Mouse (Mus musculus): ENCODE measurements around the gene Bcl2. TPM values are rescaled to one million over a fixed set of nuclear protein-coding genes. Genes with fewer than 3 reads are reported as not detected.

Bcl2 gene
- total RNA-seq, 2 experiments from 2014 or later = 10.9 to 11.4 TPM

- DNase-seq (ENCODE audit: low spot score in 2 of 2) = no peak
Observed at GRCm38 (mm10) chr1:106715111-106716083, 1.3 kb upstream of the Bcl2 start.

- DNase-seq (ENCODE audit: low spot score in 2 of 2) = no peak
Observed at GRCm38 (mm10) chr1:106714530-106714981, 482 bp upstream of the Bcl2 start.

- DNase-seq (ENCODE audit: low spot score in 2 of 2) = peak; percentile 46 to 66
Observed at GRCm38 (mm10) chr1:106712330-106712729, 1.7 kb downstream of the Bcl2 start.

DNA sequence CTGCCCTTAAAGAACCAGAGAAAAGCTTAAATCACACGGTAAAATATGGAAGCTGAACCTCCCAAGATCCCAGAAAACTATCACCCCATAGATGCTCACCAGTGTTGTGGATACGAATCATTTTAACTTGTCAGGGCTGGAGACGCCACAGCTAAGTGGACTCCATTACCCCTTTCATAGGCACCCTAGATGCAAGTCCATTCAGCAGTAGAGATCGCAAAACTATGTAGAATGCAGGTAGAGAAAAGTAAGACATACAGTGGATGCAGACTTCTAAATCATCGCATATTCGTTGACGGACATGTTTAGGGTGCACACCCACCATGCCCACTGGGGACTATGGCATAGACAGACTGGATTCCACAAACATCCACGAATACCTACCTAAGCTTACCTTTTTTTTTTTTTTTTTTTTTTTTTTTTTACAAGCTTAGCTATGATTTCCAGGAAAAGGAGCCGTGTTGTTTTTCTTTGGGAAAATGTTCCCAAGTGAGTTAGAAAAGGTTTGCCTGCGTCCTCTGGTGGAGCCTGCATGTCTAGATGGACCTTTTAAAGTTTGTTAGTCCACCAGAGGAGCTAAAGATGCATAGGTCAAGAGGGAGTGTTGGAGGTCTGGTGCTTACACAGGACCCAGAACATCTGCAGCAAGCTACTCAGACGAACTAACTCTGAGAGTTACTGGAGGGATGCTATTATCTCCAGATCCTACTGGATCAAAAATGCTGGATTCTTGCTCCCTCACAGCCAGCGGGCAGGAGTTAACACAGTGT lies 2.5 kb downstream of the Bcl2 start:
- DNase-seq (ENCODE audit: low spot score in 2 of 2) = no peak

DNA sequence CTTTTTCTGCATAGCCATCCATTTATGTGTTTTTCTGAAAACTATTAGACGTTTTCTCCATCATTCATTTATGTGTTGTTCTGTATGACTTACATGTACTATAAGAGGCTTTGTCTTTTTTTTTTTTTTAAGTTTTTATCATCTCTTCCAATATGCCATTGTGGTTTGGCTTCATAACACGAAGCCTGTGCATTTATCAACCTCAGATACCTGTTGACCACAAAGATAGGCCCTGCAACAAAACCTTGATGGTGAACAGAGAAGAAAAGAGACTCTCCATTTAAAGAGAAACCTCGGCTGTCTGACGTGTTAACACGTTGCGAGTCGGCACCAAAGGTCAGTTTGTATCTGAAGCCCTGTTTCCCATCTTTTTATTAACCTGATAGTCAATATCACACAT lies 3.9 kb downstream of the Bcl2 start:
- no peak for DNase-seq (ENCODE audit: low spot score in 2 of 2)

DNA sequence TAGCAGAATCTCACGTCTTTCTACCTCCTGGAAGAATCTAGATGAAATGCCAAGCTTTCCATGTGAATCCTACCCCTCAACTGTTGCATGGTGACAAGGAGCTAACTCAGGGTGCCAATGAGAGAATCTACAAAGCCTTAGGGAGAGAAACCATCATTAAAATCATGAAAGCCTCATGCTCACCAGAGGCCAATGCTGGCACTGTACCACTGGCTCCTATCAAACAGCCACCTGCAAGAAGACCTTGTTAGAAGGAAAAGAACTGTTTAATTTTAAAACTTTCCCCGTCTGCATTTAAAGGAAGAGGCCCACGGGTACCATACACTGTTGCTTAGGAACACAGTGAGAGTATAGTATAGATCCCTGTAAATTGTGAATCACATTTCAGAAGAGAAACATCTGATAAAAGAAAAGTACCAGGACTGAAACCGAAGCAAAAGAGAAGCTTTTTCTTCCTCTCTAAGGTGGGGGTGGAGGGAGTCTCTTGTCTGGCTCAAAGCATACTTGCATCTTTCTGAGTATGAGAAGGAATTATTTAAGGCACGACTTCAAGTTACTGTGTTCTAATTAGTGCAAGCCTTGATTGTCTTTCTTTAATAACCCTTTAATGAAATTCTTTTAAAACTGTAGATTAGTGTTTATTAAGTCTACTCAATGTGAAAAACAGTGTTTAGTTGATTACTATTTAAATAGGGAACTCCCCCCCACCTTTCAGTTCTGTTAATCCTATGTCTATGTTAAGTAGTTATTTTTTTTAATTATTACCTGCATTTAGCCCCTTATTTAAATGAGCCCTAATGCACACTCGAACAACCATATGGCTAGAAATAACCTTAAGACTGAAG lies 6.8 kb downstream of the Bcl2 start:
- no peak for DNase-seq (ENCODE audit: low spot score in 2 of 2)

DNA sequence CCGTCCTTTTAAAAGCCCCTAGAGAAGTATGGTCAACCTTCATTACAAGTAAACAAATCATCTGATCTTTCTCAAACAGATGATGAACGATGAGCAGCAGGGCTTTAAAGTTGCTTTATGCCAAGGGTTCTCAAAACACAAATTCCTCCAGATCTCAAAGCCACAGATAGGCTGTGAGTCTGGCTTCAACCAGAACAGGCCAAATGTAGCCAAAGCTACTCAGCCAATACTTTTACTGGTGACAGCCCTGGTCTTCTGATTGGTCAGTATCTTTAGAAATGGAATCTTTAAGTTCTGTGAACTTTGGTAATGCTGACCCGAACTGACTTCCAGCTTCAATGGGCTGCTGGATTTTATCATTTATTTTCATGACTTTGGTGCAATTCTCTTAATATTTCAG lies 10.9 kb downstream of the Bcl2 start:
- no peak for DNase-seq (ENCODE audit: low spot score in 2 of 2)

DNA sequence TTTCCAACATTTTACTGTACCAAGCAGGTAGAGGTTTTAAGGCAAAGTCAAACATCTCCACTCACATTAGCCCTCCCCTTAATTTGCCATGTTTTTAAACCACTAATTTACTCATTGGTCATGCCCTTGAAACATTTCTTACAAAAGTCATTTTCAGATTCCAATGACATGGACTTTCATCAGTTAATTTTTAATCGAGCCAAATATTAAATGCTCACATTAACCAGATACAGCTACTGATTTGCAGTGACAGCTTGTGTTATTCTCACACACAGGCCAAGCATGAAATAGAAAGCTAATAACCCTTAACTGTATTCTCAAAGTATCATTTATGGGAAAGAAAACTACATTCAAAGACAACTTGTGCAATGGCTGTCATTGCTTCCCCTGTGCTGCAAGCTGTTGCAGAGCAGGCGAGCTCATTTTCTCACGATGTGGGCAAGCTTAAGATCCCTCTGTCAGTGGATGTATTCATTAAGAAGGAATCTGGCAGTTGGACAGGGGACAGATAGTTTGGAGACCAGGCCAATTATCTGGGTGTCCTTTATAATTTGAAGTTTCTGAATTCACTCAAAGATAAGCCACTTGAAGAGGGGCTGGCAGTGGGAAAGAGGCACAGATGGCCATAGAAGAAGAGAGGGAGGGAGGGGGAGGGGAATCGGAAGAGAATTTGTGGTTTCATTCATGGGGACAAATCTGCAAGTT lies 11.5 kb downstream of the Bcl2 start:
- no peak for DNase-seq (ENCODE audit: low spot score in 2 of 2)

DNA sequence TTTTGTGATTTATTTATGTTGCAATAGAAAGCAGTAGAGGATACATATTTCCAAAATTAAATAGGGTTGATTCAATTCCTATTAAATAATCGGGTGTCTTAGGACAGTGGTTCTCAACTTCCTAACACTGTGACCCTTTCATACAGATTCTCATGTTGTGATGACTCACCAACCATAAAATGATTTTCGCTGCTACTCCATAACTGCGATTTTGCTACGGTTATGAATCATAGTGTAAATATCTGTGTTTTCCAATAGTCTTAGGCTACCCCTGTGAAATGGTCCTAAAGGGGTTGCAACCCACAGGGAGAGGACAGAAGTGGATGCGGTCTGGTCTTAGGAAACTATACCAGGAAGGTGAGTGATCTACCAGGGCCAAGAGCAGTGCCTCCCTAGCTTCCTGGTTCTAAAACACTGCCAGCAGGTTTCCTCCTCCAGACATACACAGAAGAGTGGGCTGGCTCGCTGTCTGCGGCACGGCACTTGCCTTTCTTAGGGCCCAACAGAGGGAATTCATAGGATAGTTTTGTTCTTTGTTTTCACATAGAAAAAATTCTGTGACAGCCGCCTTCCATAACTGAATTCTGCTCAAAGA lies 13.5 kb downstream of the Bcl2 start:
- DNase-seq (ENCODE audit: low spot score in 2 of 2) = no peak

DNA sequence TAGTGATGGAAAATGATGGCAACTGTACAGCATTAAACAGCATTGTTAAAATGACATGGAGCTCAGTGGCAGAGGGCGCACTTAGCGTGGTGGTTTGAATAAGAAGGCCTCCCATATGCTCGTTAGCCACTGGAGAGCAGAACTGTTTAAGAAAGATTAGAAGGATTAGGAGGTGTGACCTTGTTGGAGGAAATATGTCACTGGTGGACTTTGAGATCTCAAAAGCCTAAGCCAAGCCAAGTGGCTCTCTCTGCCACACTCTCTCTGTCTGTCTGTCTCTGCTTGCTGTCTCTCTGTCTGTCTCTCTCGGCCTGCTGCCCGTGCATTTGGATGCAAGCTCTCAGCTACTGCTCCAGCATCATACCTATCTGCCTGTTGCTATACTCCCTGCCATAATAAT lies 17.6 kb downstream of the Bcl2 start:
- no peak for DNase-seq (ENCODE audit: low spot score in 2 of 2)

- DNase-seq (ENCODE audit: low spot score in 2 of 2) = no peak
Observed at GRCm38 (mm10) chr1:106695649-106696048, 18.4 kb downstream of the Bcl2 start.

- no peak for DNase-seq (ENCODE audit: low spot score in 2 of 2)
Observed at GRCm38 (mm10) chr1:106694316-106694715, 19.8 kb downstream of the Bcl2 start.

DNA sequence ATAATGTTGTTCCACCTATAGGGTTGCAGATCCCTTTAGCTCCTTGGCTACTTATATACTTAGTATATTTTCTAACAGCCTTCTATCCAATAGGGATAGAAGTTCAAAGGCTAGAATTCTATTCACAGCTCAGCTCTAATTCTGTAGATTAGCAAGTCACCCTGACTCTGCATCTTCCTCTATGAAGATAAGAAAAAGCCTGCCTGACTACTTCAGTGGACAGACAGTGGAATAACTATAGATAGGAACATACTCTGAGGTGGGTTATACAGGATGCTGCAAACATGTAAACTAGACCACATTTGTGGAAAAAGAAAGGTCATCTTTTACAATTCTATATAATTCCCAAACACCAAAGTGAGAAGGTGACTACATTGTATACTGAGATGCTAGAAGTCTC lies 21.5 kb downstream of the Bcl2 start:
- no peak for DNase-seq (ENCODE audit: low spot score in 2 of 2)

GRCm38 (mm10) chr1:106690887-106691286 lies 23.2 kb downstream of the Bcl2 start:
- no peak for DNase-seq (ENCODE audit: low spot score in 2 of 2)

GRCm38 (mm10) chr1:106688161-106688516 lies 25.9 kb downstream of the Bcl2 start:
- no peak for DNase-seq (ENCODE audit: low spot score in 2 of 2)

- no peak for DNase-seq (ENCODE audit: low spot score in 2 of 2)
Observed at GRCm38 (mm10) chr1:106687435-106688160, 26.5 kb downstream of the Bcl2 start.

DNA sequence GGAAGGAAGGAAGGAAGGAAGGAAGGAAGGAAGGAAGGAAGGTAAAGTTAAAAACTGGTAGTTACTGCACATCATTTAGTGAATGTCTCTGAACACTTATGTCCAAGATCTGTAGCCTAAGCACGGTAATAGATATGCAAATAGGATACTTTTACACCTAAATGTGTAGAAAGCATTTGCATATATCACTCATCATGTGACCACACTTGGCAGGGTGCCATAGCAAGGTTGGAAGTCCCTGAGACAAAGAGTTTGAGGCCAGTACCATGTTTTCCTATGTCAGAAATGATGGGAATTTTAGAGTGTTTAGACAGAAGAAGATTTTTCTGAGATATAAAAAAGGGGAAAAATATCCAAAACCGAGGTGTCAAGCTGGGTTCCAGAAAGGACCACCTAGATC lies 28.4 kb downstream of the Bcl2 start:
- no peak for DNase-seq (ENCODE audit: low spot score in 2 of 2)

GRCm38 (mm10) chr1:106684546-106684945 lies 29.5 kb downstream of the Bcl2 start:
- no peak for DNase-seq (ENCODE audit: low spot score in 2 of 2)

GRCm38 (mm10) chr1:106682829-106683228 lies 31.2 kb downstream of the Bcl2 start:
- no peak for DNase-seq (ENCODE audit: low spot score in 2 of 2)
